Mouse (Mus musculus): Measurements from ENCODE around the gene Cfap57.
"Not testable (repeated sequence)": the region's sequence is repeated elsewhere in the genome, so short reads cannot be mapped to it uniquely, and the experiment has no call there.

Cfap57 gene

DNA sequence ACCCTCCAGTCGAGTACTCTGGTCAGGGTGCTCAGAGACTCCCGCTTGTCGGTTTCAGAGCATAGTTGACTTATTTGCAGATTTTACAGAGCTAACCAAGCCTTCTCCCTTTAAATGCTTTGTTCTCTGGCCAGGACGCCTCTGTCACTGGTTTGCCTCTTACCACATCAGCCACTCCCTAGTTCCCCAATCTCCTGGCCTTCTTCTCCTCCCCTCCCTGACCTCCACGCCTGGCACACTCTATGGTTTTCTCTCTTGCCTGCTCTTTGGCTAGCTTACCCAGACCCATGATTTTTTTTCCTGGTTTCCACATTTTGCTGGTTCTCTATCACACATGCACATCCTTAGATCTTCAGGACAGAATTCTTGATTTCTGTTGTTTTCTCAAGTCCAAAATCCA is 102.4 kb downstream of the Cfap57 start:
- DNase-seq (ENCODE audit: low read depth, low spot score) = no peak

DNA sequence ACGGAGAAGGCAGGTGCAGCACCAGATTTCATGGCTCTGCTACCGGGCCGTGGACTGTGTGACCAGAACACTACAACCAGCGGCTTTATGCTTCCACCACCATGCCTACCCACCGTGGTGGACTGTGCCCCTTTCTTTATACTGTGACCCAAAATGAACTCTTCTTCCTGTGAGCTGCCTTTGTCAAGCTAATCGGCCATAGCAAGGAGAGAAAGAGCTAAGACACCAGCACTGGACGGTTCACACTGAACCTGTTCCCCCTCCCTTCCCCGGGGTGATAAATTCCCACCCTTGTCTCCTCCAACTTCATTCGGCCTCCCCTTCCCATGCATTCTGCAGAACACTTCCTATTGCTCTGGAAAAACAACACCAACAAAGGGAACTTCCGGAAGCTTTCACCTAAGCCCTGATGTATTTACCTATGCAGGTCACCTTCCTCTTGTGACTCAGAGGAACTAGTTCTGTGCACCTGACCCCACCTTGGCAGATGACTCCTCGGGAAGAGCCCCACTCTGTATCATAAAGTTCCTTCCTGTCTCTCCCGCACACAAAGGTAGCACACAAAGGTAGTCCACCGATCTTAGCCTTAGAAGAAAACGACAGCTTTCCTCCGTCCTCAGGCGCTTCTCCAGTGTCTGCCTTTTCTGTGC is 103.0 kb downstream of the Cfap57 start:
- no peak for DNase-seq (ENCODE audit: low read depth, low spot score)

DNA sequence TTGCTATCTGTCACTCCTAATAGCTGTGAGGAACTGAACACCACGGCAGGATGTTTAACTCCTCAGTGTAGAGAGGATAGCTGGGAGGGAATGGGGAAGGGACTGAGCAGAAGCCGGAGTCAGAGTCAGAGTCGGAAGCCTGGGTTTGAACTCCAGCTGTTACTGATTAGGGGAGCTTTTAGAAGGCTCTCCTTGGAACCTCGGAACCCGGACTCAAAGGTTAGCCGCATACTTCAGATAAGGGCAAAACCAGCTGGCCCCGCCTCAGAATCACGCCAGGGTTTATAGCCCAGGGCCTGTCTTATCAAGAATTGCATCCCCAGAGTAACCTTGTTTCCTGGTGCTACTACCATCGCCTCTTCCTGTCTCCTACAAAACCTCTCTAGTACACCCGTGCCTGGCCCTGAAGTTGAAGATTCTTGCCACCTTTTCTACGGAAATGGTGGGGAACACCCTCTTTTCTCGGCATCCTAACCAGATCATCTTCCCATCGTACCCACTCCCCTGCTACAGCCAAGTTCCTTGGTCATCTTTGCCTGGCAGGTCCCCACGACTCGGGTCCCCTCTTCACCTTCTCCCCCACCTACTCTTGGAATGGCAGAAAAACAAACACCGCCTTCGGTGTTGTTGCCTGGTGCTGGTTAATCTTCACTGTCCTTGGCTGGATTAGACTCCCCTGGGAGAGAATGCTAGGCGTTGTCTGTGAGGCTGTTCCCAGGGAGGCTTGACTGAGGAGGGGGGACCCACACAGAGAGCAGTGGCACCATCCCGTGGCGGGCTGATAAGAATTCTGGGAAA is 103.7 kb downstream of the Cfap57 start:
- no peak for DNase-seq (ENCODE audit: low read depth, low spot score)

DNA sequence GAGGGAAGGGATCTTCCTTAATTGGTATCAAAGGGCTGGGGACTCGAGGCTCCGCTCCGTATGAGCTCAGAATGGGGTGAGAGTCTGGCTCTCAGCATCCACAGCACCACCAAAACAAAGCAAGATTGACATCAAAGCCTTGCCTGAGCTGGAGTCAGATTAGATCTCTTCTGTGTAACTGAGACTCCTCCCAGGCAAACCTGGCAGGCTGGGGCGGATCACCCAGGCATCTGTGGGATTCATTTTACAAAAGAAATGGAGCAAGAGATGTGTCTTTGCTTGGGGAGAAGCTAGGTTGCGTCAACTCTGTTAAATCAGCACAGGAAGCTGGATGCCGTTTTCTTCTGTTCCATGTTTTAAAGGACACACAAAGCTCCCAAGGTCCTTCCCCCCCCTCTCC is 111.5 kb downstream of the Cfap57 start:
- DNase-seq (ENCODE audit: low read depth, low spot score) = no peak

DNA sequence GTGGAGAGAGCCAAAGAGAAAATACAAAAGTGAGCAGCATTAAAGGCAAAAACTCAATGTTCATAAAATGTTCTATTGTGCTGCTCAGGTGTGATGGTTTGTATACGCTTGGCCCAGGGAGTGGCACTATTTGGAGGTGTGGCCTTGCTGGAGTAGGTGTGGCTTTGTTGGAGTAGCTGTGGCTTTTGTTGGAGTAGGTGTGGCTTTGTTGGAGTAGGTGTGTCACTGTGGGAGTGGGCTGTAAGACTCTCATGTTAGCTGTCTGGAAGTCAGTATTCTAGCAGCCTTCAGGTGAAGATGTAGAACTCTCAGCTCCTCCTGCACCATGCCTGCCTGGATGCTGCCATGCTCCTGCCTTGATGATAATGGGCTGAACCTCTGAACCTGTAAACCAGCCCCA is 113.4 kb downstream of the Cfap57 start:
- DNase-seq (ENCODE audit: low read depth, low spot score) = not testable (repeated sequence)

DNA sequence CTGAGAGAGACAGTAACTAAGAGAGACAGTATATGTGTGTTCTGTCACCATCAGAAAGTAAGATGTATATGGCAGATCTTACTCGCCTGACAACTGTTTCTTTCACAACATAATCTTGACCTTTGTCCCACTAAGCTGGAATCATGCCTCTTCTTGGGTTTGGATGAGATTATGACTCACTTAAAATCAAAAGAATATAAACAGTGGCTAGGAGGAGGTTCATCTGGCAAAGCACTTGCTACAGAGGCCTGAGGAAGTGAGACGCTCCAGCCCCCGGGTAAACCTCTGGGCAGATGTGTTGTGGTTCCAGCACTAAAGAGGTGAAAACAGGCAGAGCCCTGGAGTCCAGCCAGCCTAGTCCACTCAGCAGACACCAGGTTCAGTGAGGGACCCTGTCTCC is 115.0 kb downstream of the Cfap57 start:
- no peak for DNase-seq (ENCODE audit: low read depth, low spot score)

All from embryo, embryonic 11.5 days (tissue).